In genomic region chr4:137015934-137016333, GRCm38 (mm10) we compare ENCODE assay signal across 16 mouse cellular contexts. TPM values are rescaled to one million over a fixed set of nuclear protein-coding genes. Genes with fewer than 3 reads are reported as not detected.
DNase-seq lines count a peak whose midpoint lies in the region; ATAC-seq lines count a peak whose summit lies in the region.
"Had no signal": no experiment of that assay in that cellular context is flagged by ENCODE, and none has a peak within 500 bp of the region (broad histone marks: within the 10 kb centered on the region; RNA-seq: fewer than 3 reads in every experiment).

No protein-coding gene starts in this region.

- no peak overlapping the region for H3K9ac ChIP-seq in forebrain, embryonic 11.5 days (ENCODE audit: low read length)
- no peak overlapping the region for H3K9ac ChIP-seq in midbrain, embryonic 13.5 days (replicated peaks)

- H3K9me3 ChIP-seq in forebrain, embryonic 11.5 days (ENCODE audit: control insufficient read depth, low read length): no peaks in the 10 kb centered on the region
- no peaks in the 10 kb centered on the region for H3K9me3 ChIP-seq in forebrain, embryonic 10.5 days
- no peaks in the 10 kb centered on the region for H3K9me3 ChIP-seq in midbrain, embryonic 13.5 days

- WGBS in forebrain, embryonic 11.5 days: 33% methylated on average over 8 of the region's 8 CpGs
- 37% methylated on average over 8 of the region's 8 CpGs for WGBS in forebrain, embryonic 10.5 days
- WGBS in midbrain, embryonic 13.5 days: 30% methylated on average over 8 of the region's 8 CpGs

- no peak for ATAC-seq in forebrain, embryonic 11.5 days (replicated peaks; ENCODE audit: low FRiP score)
- no peak for ATAC-seq in midbrain, embryonic 13.5 days

- H3K36me3 ChIP-seq in forebrain, embryonic 11.5 days (ENCODE audit: control insufficient read depth, insufficient read depth, low read length): peaks cover 2% of the 10 kb centered on the region; the same call in 1 of the 2 replicates
- H3K36me3 ChIP-seq in forebrain, embryonic 10.5 days (replicated peaks): peaks cover 30% of the 10 kb centered on the region
- H3K36me3 ChIP-seq in midbrain, embryonic 13.5 days: peaks cover 8% of the 10 kb centered on the region

- no peaks in the 10 kb centered on the region for H3K27me3 ChIP-seq in forebrain, embryonic 11.5 days (ENCODE audit: control insufficient read depth, insufficient read depth, low read length)
- H3K27me3 ChIP-seq in forebrain, embryonic 10.5 days (ENCODE audit: poor library complexity, severe bottlenecking): peaks cover 5% of the 10 kb centered on the region; the same call in 1 of the 2 replicates
- no peaks in the 10 kb centered on the region for H3K27me3 ChIP-seq in midbrain, embryonic 13.5 days

- no peak overlapping the region for H3K27ac ChIP-seq in forebrain, embryonic 11.5 days (ENCODE audit: low read depth, low read length)
- no peak overlapping the region for H3K27ac ChIP-seq in forebrain, embryonic 10.5 days
- H3K27ac ChIP-seq in midbrain, embryonic 13.5 days: peak overlapping the region; percentile 51; the same call in 1 of the 2 replicates

- peak; percentile 55 for DNase-seq in forebrain, embryonic 11.5 days (ENCODE audit: low spot score)
- DNase-seq in forebrain, embryonic 10.5 days (ENCODE audit: extremely low spot score, low spot score): no peak
- DNase-seq in brain, adult 2 months (ENCODE audit: low read depth, low spot score): peak; percentile 92
- peak; percentile 78 to 81 for DNase-seq in cerebellum, postnatal 36 days
- DNase-seq in adrenal gland, postnatal 10 days: no peak
- no peak for DNase-seq in heart, adult 9 months (ENCODE audit: low spot score in 2 of 2)
- no peak for DNase-seq in ovary, postnatal 14 days (ENCODE audit: low spot score)
- DNase-seq: adrenal gland, postnatal 14 days; gastrocnemius, postnatal 36 days; layer of hippocampus, postnatal 36 days; lung, postnatal 14 days; right cerebral cortex, postnatal 14 days had no signal

- no peak overlapping the region for H3K4me3 ChIP-seq in forebrain, embryonic 11.5 days (ENCODE audit: low read depth, low read length)
- no peak overlapping the region for H3K4me3 ChIP-seq in forebrain, embryonic 10.5 days
- H3K4me3 ChIP-seq in midbrain, embryonic 13.5 days (replicated peaks): no peak overlapping the region
- H3K4me3 ChIP-seq: erythroblast, embryonic 14.5 days had no signal

- H3K4me2 ChIP-seq in forebrain, embryonic 11.5 days (ENCODE audit: low read depth, low read length, severe bottlenecking): no peak overlapping the region
- H3K4me2 ChIP-seq in midbrain, embryonic 13.5 days (replicated peaks): no peak overlapping the region

- 0 out of 2 replicates have a peak, but pooled peaks cover 2% of the 10 kb centered on the region for H3K4me1 ChIP-seq in forebrain, embryonic 11.5 days (replicated peaks; ENCODE audit: control insufficient read depth, insufficient read depth, low read length)
- peaks cover 24% of the 10 kb centered on the region for H3K4me1 ChIP-seq in forebrain, embryonic 10.5 days
- H3K4me1 ChIP-seq in midbrain, embryonic 13.5 days (replicated peaks): peaks cover 22% of the 10 kb centered on the region

RNA-seq across cellular contexts. Expression of gene Zbtb40, which starts 32.7 kb away (rescaled TPM):
- polyA plus RNA-seq in forebrain, embryonic 11.5 days (2014; fragmentation: Nextera tagmentation; extraction: Ambion mirVana): 5.9 and 6.7 TPM in 2 replicates
- 5.5 and 6.2 TPM in 2 replicates for polyA plus RNA-seq in forebrain, embryonic 10.5 days (2016; fragmentation: Nextera tagmentation; extraction: Ambion mirVana)
- 4.2 and 5.3 TPM in 2 replicates for polyA plus RNA-seq in midbrain, embryonic 13.5 days (2015; fragmentation: Nextera tagmentation; extraction: Ambion mirVana)
- total RNA-seq in adrenal gland, postnatal 10 days (2021): 1 to 10 TPM; 7.0 to 7.8 TPM

RNA-seq across cellular contexts. Expression of gene Epha8, which starts 59.3 kb away (rescaled TPM):
- 0.72 and 0.77 TPM in 2 replicates for polyA plus RNA-seq in forebrain, embryonic 11.5 days (2014; fragmentation: Nextera tagmentation; extraction: Ambion mirVana)
- 0.46 and 0.60 TPM in 2 replicates for polyA plus RNA-seq in forebrain, embryonic 10.5 days (2016; fragmentation: Nextera tagmentation; extraction: Ambion mirVana)
- polyA plus RNA-seq in midbrain, embryonic 13.5 days (2015; fragmentation: Nextera tagmentation; extraction: Ambion mirVana): 11.4 and 16.0 TPM in 2 replicates
- total RNA-seq in adrenal gland, postnatal 10 days (2021): under 1 TPM; 0.12 to 0.30 TPM
- total RNA-seq: gastrocnemius, postnatal 36 days; liver, adult 2 months had no signal
- polyA plus RNA-seq: heart, postnatal 0 days; liver, adult 2 months had no signal

Comparison
In these comparisons a context has a peak if more than half of its experiments do, and no peak if none do; other contexts are left out.
1. DNase-seq: peak in forebrain, embryonic 11.5 days (single experiment), brain, adult 2 months (single experiment) and cerebellum, postnatal 36 days (2 of 2); none in forebrain, embryonic 10.5 days (single experiment), adrenal gland, postnatal 10 days (single experiment), heart, adult 9 months (0 of 2) and ovary, postnatal 14 days (single experiment).